Mouse (Mus musculus): ENCODE measurements around the gene Cyth4. TPM values are rescaled to one million over a fixed set of nuclear protein-coding genes. Genes with fewer than 3 reads are reported as not detected.

The Cyth4 gene
- 100 and 114 TPM in 2 replicates for polyA plus RNA-seq (2012; ENCODE audit: low replicate concordance)

DNA sequence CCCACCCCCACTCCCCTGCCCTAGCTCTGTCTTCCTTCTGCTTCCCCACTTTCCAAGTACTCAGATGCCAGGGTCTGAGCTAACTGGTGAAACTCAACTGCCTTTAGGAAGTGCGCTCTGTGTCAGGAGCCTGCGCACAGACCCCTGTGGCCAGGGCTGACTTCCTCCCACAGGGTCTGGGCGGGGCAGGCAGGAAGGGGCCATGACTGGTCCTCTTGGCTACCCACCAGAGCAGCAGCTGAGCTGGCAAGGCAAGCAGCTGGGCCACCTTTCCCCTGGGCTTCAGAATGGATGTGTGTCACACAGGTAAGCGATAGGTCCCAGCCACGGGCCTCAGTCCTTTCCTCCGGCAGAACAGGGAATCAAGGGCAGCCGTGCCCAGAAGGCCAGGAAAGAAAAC, at the start of gene Cyth4:
Gene Cyth4 (plus strand): TSS at position 134 of the 400 bp plus-strand sequence.

DNA sequence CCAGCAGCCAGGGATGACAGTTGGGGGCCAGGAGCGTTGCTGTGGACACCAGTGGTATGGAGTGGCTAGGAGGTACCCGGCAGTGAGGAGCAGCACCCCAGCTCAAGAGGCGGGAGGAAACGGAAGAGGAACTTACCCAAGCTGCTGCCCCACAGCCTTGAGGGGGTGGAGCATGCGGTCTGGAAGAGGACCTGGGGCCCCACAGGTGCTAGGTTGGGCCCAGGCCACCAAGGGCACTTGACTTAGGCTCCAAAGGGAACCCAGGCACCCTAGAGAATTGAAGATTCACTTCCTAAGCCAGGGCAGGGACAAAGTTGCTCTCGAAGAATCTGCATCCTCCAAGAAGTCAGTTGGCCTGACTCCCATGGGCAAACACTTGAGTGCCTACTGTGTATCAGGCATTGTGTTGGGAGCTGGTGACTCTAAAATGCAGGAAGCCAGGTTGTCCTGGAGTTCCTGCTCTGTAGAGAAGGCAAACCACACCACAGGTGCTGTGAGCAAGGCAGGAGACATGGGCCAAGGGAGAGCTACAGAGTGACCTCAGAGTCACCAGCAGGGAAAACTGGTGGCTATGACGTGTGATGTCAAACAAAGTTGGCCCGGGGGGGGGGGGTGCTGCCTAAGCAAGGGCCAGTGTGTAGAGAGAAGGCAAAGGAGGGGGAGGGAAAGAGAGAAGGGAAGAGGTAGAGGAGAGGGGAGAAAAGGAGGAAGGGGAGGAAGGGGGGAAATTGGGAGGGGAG, 24.0 kb upstream of the Cyth4 start, which contains the start of gene Rac2:
Gene Rac2 (minus strand): TSS at position 126 of the 740 bp plus-strand sequence.

Other genes starting within 250 kb of the Cyth4 start
- not detected in 2 replicates for gene Tex33, start 201.1 kb upstream of the Cyth4 start, polyA plus RNA-seq (2012; ENCODE audit: low replicate concordance)
- 2.3 and 5.9 TPM in 2 replicates for gene Tst, start 191.1 kb upstream of the Cyth4 start, polyA plus RNA-seq (2012; ENCODE audit: low replicate concordance)
- 71.3 and 114 TPM in 2 replicates for gene Mpst, start 190.6 kb upstream of the Cyth4 start, polyA plus RNA-seq (2012; ENCODE audit: low replicate concordance)
- gene Kctd17, start 168.5 kb upstream of the Cyth4 start, polyA plus RNA-seq (2012; ENCODE audit: low replicate concordance): 31.7 and 122 TPM in 2 replicates
- 0.25 TPM in 1 of 2 replicates, not detected in the other for gene Tmprss6, start 128.4 kb upstream of the Cyth4 start, polyA plus RNA-seq (2012; ENCODE audit: low replicate concordance)
- gene Il2rb, start 101.8 kb upstream of the Cyth4 start, polyA plus RNA-seq (2012; ENCODE audit: low replicate concordance): 94.2 and 157 TPM in 2 replicates
- gene C1qtnf6, start 65.6 kb upstream of the Cyth4 start, polyA plus RNA-seq (2012; ENCODE audit: low replicate concordance): 1.7 and 1.8 TPM in 2 replicates
- not detected in 2 replicates for gene Sstr3, start 52.4 kb upstream of the Cyth4 start, polyA plus RNA-seq (2012; ENCODE audit: low replicate concordance)
- gene Rac2, start 24.3 kb upstream of the Cyth4 start, polyA plus RNA-seq (2012; ENCODE audit: low replicate concordance): 266 and 1,162 TPM in 2 replicates
- gene Elfn2, start 121.7 kb downstream of the Cyth4 start, polyA plus RNA-seq (2012; ENCODE audit: low replicate concordance): 0.01 TPM in 1 of 2 replicates, not detected in the other
- 95.0 and 108 TPM in 2 replicates for gene Mfng, start 176.4 kb downstream of the Cyth4 start, polyA plus RNA-seq (2012; ENCODE audit: low replicate concordance)
- gene Card10, start 206.0 kb downstream of the Cyth4 start, polyA plus RNA-seq (2012; ENCODE audit: low replicate concordance): 2.7 and 19.9 TPM in 2 replicates
- gene Cdc42ep1, start 245.6 kb downstream of the Cyth4 start, polyA plus RNA-seq (2012; ENCODE audit: low replicate concordance): 0.22 and 2.4 TPM in 2 replicates